Mouse (Mus musculus) kidney, adult 2 months (tissue): Measurements from ENCODE around the gene Olfr308. TPM values are rescaled to one million over a fixed set of nuclear protein-coding genes. Genes with fewer than 3 reads are reported as not detected.
"Not testable (repeated sequence)": the region's sequence is repeated elsewhere in the genome, so short reads cannot be mapped to it uniquely, and the experiment has no call there.

Experiments used
- DNase-seq: peaks from one replicate; pipeline ENCODE4 v3.0.0; 2021
- H3K27ac ChIP-seq: fragments of 200-500 bp; 2 replicates; pipeline ENCODE4 v1.5.1; 2012; ENCODE audit warnings: low read depth, low read length, control low read depth, inconsistent platforms; ENCODE audit not compliant: insufficient read depth
- H3K27me3 ChIP-seq: fragments of 200-500 bp; replicated peaks from 2 replicates; pipeline ENCODE4 v1.6.1; 2012; ENCODE audit warnings: mild to moderate bottlenecking, moderate library complexity, low read length, inconsistent platforms; ENCODE audit not compliant: control insufficient read depth, insufficient read depth
- H3K36me3 ChIP-seq: fragments of 200-500 bp; 2 replicates; pipeline ENCODE4 v1.6.1; 2012; ENCODE audit warnings: mild to moderate bottlenecking, moderate library complexity, low read length, inconsistent platforms; ENCODE audit not compliant: control insufficient read depth, insufficient read depth
- H3K4me1 ChIP-seq: fragments of 200-500 bp; 2 replicates; pipeline ENCODE4 v1.6.1; 2011; ENCODE audit warnings: low read length; ENCODE audit not compliant: control insufficient read depth, insufficient read depth
- H3K4me3 ChIP-seq: fragments of 200-500 bp; 2 replicates; pipeline ENCODE4 v1.5.1; 2011; ENCODE audit warnings: mild to moderate bottlenecking, low read depth, low read length, control low read depth; ENCODE audit not compliant: insufficient read depth
- CTCF ChIP-seq: fragments of 200-500 bp; conservative IDR thresholded peaks from 2 replicates; pipeline ENCODE4 v1.5.1; 2011; ENCODE audit warnings: low read depth, mild to moderate bottlenecking, control low read depth, low read length, moderate library complexity, mixed read lengths; ENCODE audit not compliant: insufficient read depth, insufficient read length
- POLR2A ChIP-seq: fragments of 200-500 bp; IDR thresholded peaks from one replicate; pipeline ENCODE4 v1.6.1; 2011; ENCODE audit warnings: low read depth, low read length, control low read depth
- WGBS: fragments of 180-500 bp; shearing (Covaris S2); methylation state at CpG from one replicate; pipeline ENCODE4 v1.1.7; 2018; 5-methylcytosine and 5-hydroxymethylcytosine counted together
- polyA plus RNA-seq: library from polyadenylated mRNA; depleted of rRNA; stranded (reverse); fragments of >200 nt; gene quantifications from 2 replicates; pipeline ENCODE4 v1.2.3, GENCODE M21; 2012; rRNA removed

Gene Olfr308
- polyA plus RNA-seq, result not detected in 2 replicates

DNA sequence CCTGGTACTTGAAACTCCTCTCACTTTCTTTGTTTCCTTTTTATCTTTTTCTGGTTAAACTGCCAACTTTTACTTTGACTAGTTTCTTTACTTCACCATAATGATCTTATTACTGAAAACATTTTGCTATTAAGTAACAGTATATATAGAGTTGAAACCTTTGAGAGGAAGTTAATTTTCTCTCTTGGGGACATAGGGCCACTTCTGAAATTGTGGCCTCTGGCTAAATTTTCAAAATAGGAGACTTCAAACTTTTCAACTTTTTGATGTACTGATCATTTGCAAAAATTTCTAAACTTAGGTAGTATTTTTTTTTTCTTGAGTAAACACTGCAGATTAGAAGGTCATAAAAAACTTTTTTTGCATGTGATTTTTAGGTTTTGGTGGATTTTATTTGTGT is at the start of gene Olfr308:
Olfr308 (minus strand) TSS at position 101 of the 400 bp plus-strand sequence.
- TF ChIP-seq CTCF, result no peak
- no peak for TF ChIP-seq POLR2A
- Histone ChIP-seq H3K4me1 (no peaks in the 10 kb centered on the region), H3K27me3 (no peaks in the 10 kb centered on the region), H3K27ac (no peak within 1 kb of the TSS), H3K4me3 (no peak within 1 kb of the TSS), H3K36me3 (no peaks in the 10 kb centered on the region)
- DNase-seq, result no peak

GRCm38 (mm10) chr7:86366828-86367227 is 41.4 kb upstream of the Olfr308 start, which contains the start of gene Olfr305:
Olfr305 (minus strand) TSS chr7:86366928.
- no peak within 1 kb of the TSS for H3K27ac ChIP-seq

DNA sequence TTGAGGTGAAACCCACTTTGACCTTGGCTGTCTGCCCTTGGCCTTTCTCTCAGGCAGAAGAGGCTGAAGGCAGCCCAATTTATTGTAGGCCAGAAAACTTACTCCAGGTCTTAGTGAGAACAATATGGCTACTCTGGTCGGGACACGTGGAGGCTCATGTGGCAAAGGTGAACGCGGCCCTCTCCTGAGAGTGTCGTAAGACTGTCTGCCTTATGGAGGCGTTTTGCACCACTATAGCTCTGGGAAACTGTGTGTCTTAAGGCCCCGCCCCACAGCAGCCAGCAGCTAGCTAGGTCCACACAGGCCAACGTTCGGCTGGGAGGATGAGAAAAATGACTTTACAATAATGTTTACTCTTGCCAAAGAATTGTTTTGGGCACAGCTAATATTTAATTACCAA is 20.9 kb upstream of the Olfr308 start:
- WGBS, result 82% methylated on average over 9 of the region's 9 CpGs

More at GRCm38 (mm10) chr7:86366828-86367227, 41.4 kb upstream of the Olfr308 start, which contains the start of gene Olfr305:
- 71% methylated on average over 1 of the region's 1 CpGs for WGBS
- TF ChIP-seq CTCF (no peak), POLR2A (no peak)
- Histone ChIP-seq H3K27me3 (no peaks in the 10 kb centered on the region), H3K4me3 (no peak within 1 kb of the TSS), H3K36me3 (no peaks in the 10 kb centered on the region), H3K4me1 (no peaks in the 10 kb centered on the region)
- DNase-seq, result no peak

GRCm38 (mm10) chr7:86344253-86344652 is 18.8 kb upstream of the Olfr308 start:
- TF ChIP-seq CTCF (no peak), POLR2A (no peak)
- no peak for DNase-seq
- H3K4me3 ChIP-seq, result no peak overlapping the region
- no peak overlapping the region for H3K27ac ChIP-seq
- no peaks in the 10 kb centered on the region for H3K36me3 ChIP-seq
- no peaks in the 10 kb centered on the region for H3K27me3 ChIP-seq
- 65% methylated on average over 3 of the region's 3 CpGs for WGBS
- H3K4me1 ChIP-seq, result no peaks in the 10 kb centered on the region

More for the DNA sequence above, 20.9 kb upstream of the Olfr308 start:
- not testable (repeated sequence) for H3K4me1 ChIP-seq, H3K36me3 ChIP-seq, H3K4me3 ChIP-seq, H3K27ac ChIP-seq, H3K27me3 ChIP-seq, DNase-seq

GRCm38 (mm10) chr7:86342881-86343565 is 17.6 kb upstream of the Olfr308 start:
- H3K4me3 ChIP-seq, result no peak overlapping the region
- WGBS, result 62% methylated on average over 14 of the region's 14 CpGs
- no peaks in the 10 kb centered on the region for H3K27me3 ChIP-seq
- no peaks in the 10 kb centered on the region for H3K4me1 ChIP-seq
- no peak for DNase-seq
- H3K36me3 ChIP-seq, result no peaks in the 10 kb centered on the region
- H3K27ac ChIP-seq, result no peak overlapping the region
- TF ChIP-seq POLR2A, result no peak
- no peak for TF ChIP-seq CTCF

GRCm38 (mm10) chr7:86337486-86337885 is 12.1 kb upstream of the Olfr308 start, which contains the start of gene Olfr307:
Olfr307 (minus strand) TSS chr7:86337586.
- TF ChIP-seq POLR2A (no peak), CTCF (no peak)
- Histone ChIP-seq H3K36me3 (no peaks in the 10 kb centered on the region), H3K27ac (no peak within 1 kb of the TSS), H3K4me3 (no peak within 1 kb of the TSS), H3K4me1 (no peaks in the 10 kb centered on the region), H3K27me3 (no peaks in the 10 kb centered on the region)
- no peak for DNase-seq
- WGBS, result 67% methylated on average over 1 of the region's 1 CpGs

DNA sequence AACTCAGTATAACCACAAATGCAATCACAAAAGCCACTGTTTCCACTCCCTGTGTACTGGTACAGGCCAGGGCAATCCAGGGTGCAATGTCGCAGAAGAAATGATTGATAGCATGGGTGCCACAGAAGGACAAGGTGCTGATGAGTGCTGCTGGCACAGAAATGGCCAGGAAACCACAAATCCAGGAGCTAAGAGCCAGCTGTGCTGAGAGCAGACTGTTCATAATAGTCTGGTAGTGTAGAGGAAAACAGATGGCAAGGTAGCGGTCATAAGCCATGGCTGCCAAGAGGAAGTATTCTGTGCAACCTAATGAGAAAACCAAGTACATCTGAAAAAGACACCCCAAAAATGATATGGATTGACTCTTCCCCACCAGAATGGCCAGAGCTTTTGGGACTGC is 4.1 kb downstream of the Olfr308 start:
- no peak for TF ChIP-seq POLR2A
- TF ChIP-seq CTCF, result no peak
- DNase-seq, result no peak
- H3K4me3 ChIP-seq, result no peak overlapping the region
- no peaks in the 10 kb centered on the region for H3K27me3 ChIP-seq
- H3K4me1 ChIP-seq, result no peaks in the 10 kb centered on the region
- no peak overlapping the region for H3K27ac ChIP-seq
- no peaks in the 10 kb centered on the region for H3K36me3 ChIP-seq
- WGBS, result 94% methylated on average over 2 of the region's 2 CpGs
